Mouse (Mus musculus) megakaryocyte, embryonic 14.5 days (primary cell): ENCODE measurements around the gene Arhgef3.

Experiments used
- FLI1 ChIP-seq: IDR thresholded peaks from 2 replicates; pipeline ENCODE4 v1.6.1; 2012; ENCODE audit warnings: low read length, inconsistent platforms, mixed read lengths
- GATA1 ChIP-seq: IDR thresholded peaks from 3 replicates; pipeline ENCODE4 v1.6.1; 2012; ENCODE audit warnings: mixed read lengths, low read length, inconsistent platforms, borderline replicate concordance

GRCm38 (mm10) chr14:27428573-27428972, 313.9 kb downstream of the Arhgef3 start, which contains the start of gene Fam208a:
- TF ChIP-seq GATA1: no peak
- TF ChIP-seq FLI1: no peak
